Mouse (Mus musculus) liver, adult 2 months (tissue): ENCODE data around the gene Klf7.

ENCODE experiments used
- CTCF ChIP-seq: fragments of 200-500 bp; IDR thresholded peaks from 2 replicates; pipeline ENCODE4 v1.5.1; 2011; ENCODE audit warnings: low read depth, low read length, control low read depth
- POLR2A ChIP-seq: fragments of 200-500 bp; IDR thresholded peaks from 2 replicates; pipeline ENCODE4 v1.6.1; 2011; ENCODE audit warnings: low read length, control low read depth; ENCODE audit not compliant: insufficient read depth; ENCODE audit errors: extremely low read depth

DNA sequence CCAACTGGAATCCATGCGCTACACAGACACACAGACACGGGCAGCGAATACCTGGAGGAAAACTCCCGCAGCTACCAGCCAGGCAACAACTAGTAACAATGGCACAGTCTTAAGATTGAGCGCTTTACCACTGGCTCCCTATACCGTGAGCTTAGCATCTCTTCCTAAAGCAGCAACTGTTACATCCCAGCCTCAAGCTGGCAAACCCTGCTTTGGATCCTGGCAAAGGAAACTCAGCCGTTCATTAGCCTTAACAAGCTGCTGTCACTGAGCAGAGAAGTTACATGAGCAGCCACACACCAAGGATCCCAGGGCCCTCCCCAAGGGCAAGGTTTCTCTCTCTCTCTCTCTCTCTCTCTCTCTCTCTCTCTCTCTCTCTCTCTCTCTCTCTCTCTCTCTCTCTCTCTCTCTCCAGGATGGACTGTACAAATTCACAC is 2.7 kb downstream of the Klf7 start:
- TF ChIP-seq CTCF (no peak), POLR2A (no peak)
